Mouse (Mus musculus) adrenal gland, postnatal 4 days (tissue): ENCODE data around the gene Hist1h1c. TPM values are rescaled to one million over a fixed set of nuclear protein-coding genes. Genes with fewer than 3 reads are reported as not detected.
"Not testable (repeated sequence)": the region's sequence is repeated elsewhere in the genome, so short reads cannot be mapped to it uniquely, and the experiment has no call there.

Source experiments
- DNase-seq, 2 experiments: peaks; one replicate each; pipeline ENCODE4 v3.0.0; 2021 to 2022; ENCODE audit warnings: low spot score in 2 of 2, mixed read lengths in 2 of 2
- microRNA-seq: library from miRNA; unstranded; fragments of <30 nt; microRNA quantifications from one replicate; pipeline ENCODE4 v1.2.0, GENCODE M21; 2021
- total RNA-seq, 2 experiments: library from RNA; stranded (reverse); gene quantifications; 2 replicates each; pipeline ENCODE4 v1.2.3; 2021

Gene Hist1h1c
- total RNA-seq, 2 experiments from 2014 or later = 583 to 655 TPM

GRCm38 (mm10) chr13:23760240-23760971, 21.8 kb downstream of the Hist1h1c start:
- DNase-seq = no peak

- DNase-seq = peak; percentile 95 to 98
Measured at GRCm38 (mm10) chr13:23760972-23761864, 22.6 kb downstream of the Hist1h1c start, which contains the start of gene Hist1h4a. Gene Hist1h4a (minus strand): TSS chr13:23761230.

GRCm38 (mm10) chr13:23761871-23762821, 23.5 kb downstream of the Hist1h1c start, which contains the start of gene Hist1h3a:
Gene Hist1h3a (minus strand): TSS chr13:23762386.
- DNase-seq = peak; percentile 30 to 32

- no peak for DNase-seq
Measured at GRCm38 (mm10) chr13:23763242-23763585, 24.6 kb downstream of the Hist1h1c start.

GRCm38 (mm10) chr13:23763586-23764323, 25.1 kb downstream of the Hist1h1c start, which contains the start of gene Hist1h1a:
Gene Hist1h1a (plus strand): TSS chr13:23763666.
- peak; percentile 54 to 61 for DNase-seq

- no peak for DNase-seq
Measured at GRCm38 (mm10) chr13:23764324-23765171, 25.9 kb downstream of the Hist1h1c start.

GRCm38 (mm10) chr13:23765172-23765513, 26.5 kb downstream of the Hist1h1c start:
- no peak for DNase-seq

- DNase-seq = no peak
Measured at GRCm38 (mm10) chr13:23766772-23767171, 28.2 kb downstream of the Hist1h1c start.

GRCm38 (mm10) chr13:23768834-23769397, 30.3 kb downstream of the Hist1h1c start:
- DNase-seq = no peak

- DNase-seq = not testable (repeated sequence)
Measured at GRCm38 (mm10) chr13:23769613-23770012, 31.0 kb downstream of the Hist1h1c start, which contains the start of gene Trim38. Gene Trim38 (plus strand): TSS chr13:23769913.

GRCm38 (mm10) chr13:23772561-23773313, 34.1 kb downstream of the Hist1h1c start:
- DNase-seq = no peak

GRCm38 (mm10) chr13:23778339-23778738, 39.7 kb downstream of the Hist1h1c start:
- DNase-seq = no peak

- DNase-seq = no peak
Measured at GRCm38 (mm10) chr13:23779025-23779424, 40.4 kb downstream of the Hist1h1c start.

Small RNA genes lying within 50 kb of the gene (microRNA-seq; reads per million reads assigned to microRNA genes)
- not detected for gene Gm44314
- not detected for gene Gm44484

Other genes starting within 250 kb of the Hist1h1c start
- gene Btn2a2, start 250.0 kb upstream of the Hist1h1c start, total RNA-seq = under 1 TPM in 1 of 2 experiments, not detected in 1; 0.17 TPM
- gene Hist1h4h, start 207.8 kb upstream of the Hist1h1c start, total RNA-seq = 1,000 to 10,000 TPM; 1,239 to 1,302 TPM
- gene Hist1h2af, start 204.9 kb upstream of the Hist1h1c start, total RNA-seq = 100 to 1,000 TPM; 512 to 538 TPM
- gene Hist1h3g, start 203.4 kb upstream of the Hist1h1c start, total RNA-seq = 100 to 1,000 TPM; 144 to 196 TPM
- 10 to 100 TPM; 29.4 to 38.7 TPM for gene Hist1h2bh, start 195.4 kb upstream of the Hist1h1c start, total RNA-seq
- 100 to 1,000 TPM; 150 to 177 TPM for gene Hist1h3f, start 194.8 kb upstream of the Hist1h1c start, total RNA-seq
- 100 to 1,000 TPM; 899 to 983 TPM for gene Hist1h4f, start 187.2 kb upstream of the Hist1h1c start, total RNA-seq
- gene Hist1h1d, start 185.5 kb upstream of the Hist1h1c start, total RNA-seq = 10 to 100 TPM; 48.3 to 57.6 TPM
- 100 to 1,000 TPM; 399 to 448 TPM for gene Hist1h3e, start 176.4 kb upstream of the Hist1h1c start, total RNA-seq
- gene Hist1h2ae, start 167.6 kb upstream of the Hist1h1c start, total RNA-seq = 10 to 100 TPM; 79.7 to 95.7 TPM
- 100 to 1,000 TPM; 627 to 705 TPM for gene Hist1h2bg, start 167.4 kb upstream of the Hist1h1c start, total RNA-seq
- gene Hist1h2bf, start 164.6 kb upstream of the Hist1h1c start, total RNA-seq = 100 to 1,000 TPM; 297 to 360 TPM
- gene Hist1h2ad, start 164.4 kb upstream of the Hist1h1c start, total RNA-seq = 10 to 100 TPM; 63.5 to 64.6 TPM
- 10 to 100 TPM; 64.3 to 80.4 TPM for gene Hist1h3d, start 163.0 kb upstream of the Hist1h1c start, total RNA-seq
- gene Hist1h4d, start 157.2 kb upstream of the Hist1h1c start, total RNA-seq = 100 to 1,000 TPM; 413 to 478 TPM
- 10 to 100 TPM; 40.6 to 48.5 TPM for gene Hist1h2be, start 117.7 kb upstream of the Hist1h1c start, total RNA-seq
- 100 to 1,000 TPM; 327 to 388 TPM for gene Hist1h1e, start 116.2 kb upstream of the Hist1h1c start, total RNA-seq
- 10 to 100 TPM; 13.0 to 15.5 TPM for gene Hist1h2ac, start 54.9 kb upstream of the Hist1h1c start, total RNA-seq
- 10 to 100 TPM; 92.5 to 95.2 TPM for gene Hist1h2bc, start 54.6 kb upstream of the Hist1h1c start, total RNA-seq
- gene Hist1h1t, start 43.0 kb upstream of the Hist1h1c start, total RNA-seq = 1 to 10 TPM; 1.8 to 2.2 TPM
- gene Hist1h4c, start 40.4 kb upstream of the Hist1h1c start, total RNA-seq = 100 to 1,000 TPM; 220 to 275 TPM
- gene Hfe, start 28.0 kb upstream of the Hist1h1c start, total RNA-seq = 10 to 100 TPM; 24.4 to 26.7 TPM
- gene Hist1h3c, start 6.8 kb downstream of the Hist1h1c start, total RNA-seq = 100 to 1,000 TPM; 224 to 252 TPM
- gene Hist1h2bb, start 7.9 kb downstream of the Hist1h1c start, total RNA-seq = 100 to 1,000 TPM; 268 to 325 TPM
- gene Hist1h2ab, start 12.3 kb downstream of the Hist1h1c start, total RNA-seq = 100 to 1,000 TPM; 457 to 545 TPM
- 100 to 1,000 TPM; 526 to 670 TPM for gene Hist1h3b, start 13.5 kb downstream of the Hist1h1c start, total RNA-seq
- 100 to 1,000 TPM; 436 to 510 TPM for gene Hist1h4b, start 18.2 kb downstream of the Hist1h1c start, total RNA-seq
- gene Hist1h4a, start 22.4 kb downstream of the Hist1h1c start, total RNA-seq = 100 to 1,000 TPM; 348 to 415 TPM
- 100 to 1,000 TPM; 459 to 527 TPM for gene Hist1h3a, start 23.6 kb downstream of the Hist1h1c start, total RNA-seq
- 100 to 1,000 TPM; 405 to 481 TPM for gene Hist1h1a, start 24.9 kb downstream of the Hist1h1c start, total RNA-seq
- gene Trim38, start 31.1 kb downstream of the Hist1h1c start, total RNA-seq = under 1 TPM in 1 of 2 experiments, not detected in 1; 0.20 TPM
- 10 to 100 TPM in 1 of 2 experiments, under 1 TPM in 1; 0.53 to 10.9 TPM for gene Slc17a2, start 68.2 kb downstream of the Hist1h1c start, total RNA-seq
- 1 to 10 TPM; 3.3 to 4.8 TPM for gene Slc17a3, start 100.6 kb downstream of the Hist1h1c start, total RNA-seq
- 1 to 10 TPM in 1 of 2 experiments, under 1 TPM in 1; 0.37 to 5.1 TPM for gene Slc17a1, start 128.9 kb downstream of the Hist1h1c start, total RNA-seq
- gene Slc17a4, start 176.2 kb downstream of the Hist1h1c start, total RNA-seq = 1 to 10 TPM; 1.4 to 1.8 TPM
- gene Hist1h2ba, start 195.3 kb downstream of the Hist1h1c start, total RNA-seq = not detected
- not detected for gene Hist1h2aa, start 195.7 kb downstream of the Hist1h1c start, total RNA-seq